Mouse (Mus musculus) testis, adult 2 months (tissue): Measurements from ENCODE around the gene Il31. TPM values are rescaled to one million over a fixed set of nuclear protein-coding genes. Genes with fewer than 3 reads are reported as not detected.

Source experiments
- H3K27ac ChIP-seq: fragments of 200-500 bp; 2 replicates; pipeline ENCODE4 v1.5.1; 2012; ENCODE audit warnings: low read depth, low read length; ENCODE audit not compliant: control insufficient read depth, insufficient read depth
- H3K27me3 ChIP-seq: fragments of 200-500 bp; 2 replicates; pipeline ENCODE4 v1.6.1; 2012; ENCODE audit warnings: mild to moderate bottlenecking, low read length, moderate library complexity; ENCODE audit not compliant: control insufficient read depth, insufficient read depth
- H3K36me3 ChIP-seq: fragments of 200-500 bp; 2 replicates; pipeline ENCODE4 v1.6.1; 2012; ENCODE audit warnings: mild to moderate bottlenecking, low read length; ENCODE audit not compliant: control insufficient read depth, insufficient read depth
- H3K4me1 ChIP-seq: fragments of 200-500 bp; 2 replicates; pipeline ENCODE4 v1.6.1; 2012; ENCODE audit warnings: low read length; ENCODE audit not compliant: control insufficient read depth, insufficient read depth
- H3K4me3 ChIP-seq: fragments of 200-500 bp; 2 replicates; pipeline ENCODE4 v1.5.1; 2012; ENCODE audit warnings: low read depth, mild to moderate bottlenecking, low read length, moderate library complexity, mixed read lengths; ENCODE audit not compliant: control insufficient read depth
- CTCF ChIP-seq: fragments of 200-500 bp; IDR thresholded peaks from 2 replicates; pipeline ENCODE4 v1.5.1; 2012; ENCODE audit warnings: low read depth, mild to moderate bottlenecking, inconsistent platforms, low read length, moderate library complexity; ENCODE audit not compliant: control insufficient read depth, insufficient read depth, insufficient replicate concordance
- POLR2A ChIP-seq: fragments of 200-500 bp; IDR thresholded peaks from 2 replicates; pipeline ENCODE4 v1.6.1; 2012; ENCODE audit warnings: low read depth, mild to moderate bottlenecking, inconsistent platforms, low read length, moderate library complexity; ENCODE audit not compliant: control insufficient read depth
- polyA plus RNA-seq: library from polyadenylated mRNA; depleted of rRNA; stranded (reverse); fragments of >200 nt; gene quantifications from 2 replicates; pipeline ENCODE4 v1.2.3, GENCODE M21; 2012

The Il31 gene
- polyA plus RNA-seq, 1 experiment = 29.8 TPM

DNA sequence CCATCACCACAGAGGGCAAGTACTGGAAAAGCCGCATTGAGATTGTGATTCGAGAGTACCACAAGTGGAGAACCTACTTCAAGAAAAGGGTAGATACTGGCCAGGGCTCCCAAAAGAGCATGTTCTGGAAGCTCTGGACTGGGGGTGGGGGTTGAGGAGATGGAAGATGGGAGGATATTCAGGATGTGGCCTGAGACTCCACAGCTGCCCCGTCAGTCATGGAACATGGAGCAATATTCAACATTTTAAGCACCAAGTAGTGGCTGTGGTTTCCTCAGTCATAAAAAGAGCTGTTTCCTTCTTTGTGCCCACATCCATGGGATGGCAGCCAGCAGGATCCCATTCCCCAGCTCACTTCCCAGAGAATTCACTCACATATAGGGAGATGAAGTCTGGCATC is 47.0 kb downstream of the Il31 start:
- Histone ChIP-seq H3K36me3 (no peaks in the 10 kb centered on the region; the same call in 1 of the 2 replicates), H3K4me3 (no peak overlapping the region), H3K27ac (no peak overlapping the region), H3K27me3 (no peaks in the 10 kb centered on the region), H3K4me1 (no peaks in the 10 kb centered on the region)
- TF ChIP-seq POLR2A (no peak), CTCF (no peak)

DNA sequence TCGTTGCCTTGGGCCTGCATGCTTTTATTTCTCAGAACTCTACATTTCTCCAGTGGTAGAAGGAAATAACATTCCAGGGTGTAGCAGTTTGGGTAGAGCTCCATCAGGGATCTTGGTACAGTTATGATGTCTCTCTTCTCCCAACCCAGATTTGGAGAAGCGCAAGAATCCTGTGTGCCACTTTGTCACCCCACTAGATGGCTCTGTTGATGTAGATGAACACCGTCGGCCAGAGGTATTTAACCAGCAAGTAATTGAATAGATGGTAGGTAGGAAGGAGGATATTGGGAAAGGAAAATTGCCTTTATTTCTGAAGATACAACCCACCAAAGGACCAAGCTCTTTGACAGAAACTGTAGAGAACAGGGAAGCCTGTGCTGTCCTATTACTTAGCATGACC is 48.6 kb downstream of the Il31 start:
- Histone ChIP-seq H3K4me3 (no peak overlapping the region), H3K27me3 (no peaks in the 10 kb centered on the region), H3K4me1 (no peaks in the 10 kb centered on the region), H3K27ac (no peak overlapping the region), H3K36me3 (no peaks in the 10 kb centered on the region; the same call in 1 of the 2 replicates)
- TF ChIP-seq POLR2A (no peak), CTCF (no peak)

DNA sequence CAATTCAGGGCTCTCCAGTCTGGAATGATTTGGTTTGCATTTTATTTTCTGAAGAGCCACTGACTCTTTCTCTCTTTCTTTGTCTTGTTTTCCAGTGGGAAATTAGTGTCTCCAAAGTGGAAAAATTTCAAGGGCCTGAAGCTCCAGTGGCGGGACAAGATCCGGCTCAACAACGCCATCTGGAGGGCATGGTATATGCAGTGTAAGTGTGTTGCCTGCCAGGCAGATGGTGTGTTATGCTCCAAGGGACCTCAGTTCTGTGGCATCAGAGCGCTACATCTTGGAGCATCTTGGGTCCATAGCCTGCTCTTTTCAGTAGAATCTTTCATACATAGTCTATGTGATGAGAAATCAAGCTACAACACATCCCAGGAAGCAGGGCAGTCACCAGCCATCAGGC is 49.3 kb downstream of the Il31 start:
- H3K4me3 ChIP-seq = no peak overlapping the region
- H3K36me3 ChIP-seq = no peaks in the 10 kb centered on the region; the same call in 1 of the 2 replicates
- no peaks in the 10 kb centered on the region for H3K4me1 ChIP-seq
- H3K27me3 ChIP-seq = no peaks in the 10 kb centered on the region
- TF ChIP-seq CTCF (no peak), POLR2A (no peak)
- no peak overlapping the region for H3K27ac ChIP-seq

- TF ChIP-seq POLR2A (no peak), CTCF (no peak)
Observed at GRCm38 (mm10) chr5:123439312-123439711, 50.0 kb downstream of the Il31 start.

DNA sequence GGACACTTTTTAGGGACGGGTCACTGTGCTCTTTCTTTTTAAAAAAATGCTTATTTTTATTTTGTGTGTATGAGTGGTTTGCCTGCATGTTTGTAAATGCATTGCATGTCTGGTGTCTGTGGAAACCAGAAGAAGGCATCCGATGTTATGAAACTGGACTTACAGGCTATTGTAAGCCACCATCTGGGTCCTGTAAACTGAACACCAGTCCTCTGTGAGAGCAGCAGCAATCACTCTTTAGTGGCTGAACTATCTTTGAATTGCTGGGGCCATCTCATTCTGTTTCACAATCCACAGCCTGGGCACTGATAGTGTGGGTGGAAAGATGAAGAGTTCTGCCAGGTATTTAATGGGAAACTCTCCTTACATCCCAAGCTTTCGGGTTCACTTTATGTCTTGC is 50.9 kb downstream of the Il31 start:
- Histone ChIP-seq H3K4me1 (no peaks in the 10 kb centered on the region), H3K36me3 (no peaks in the 10 kb centered on the region; the same call in 1 of the 2 replicates), H3K27ac (no peak overlapping the region), H3K27me3 (no peaks in the 10 kb centered on the region), H3K4me3 (no peak overlapping the region)
- TF ChIP-seq CTCF = no peak
- TF ChIP-seq POLR2A = no peak

More at GRCm38 (mm10) chr5:123439312-123439711, 50.0 kb downstream of the Il31 start:
- H3K27ac ChIP-seq = no peak overlapping the region
- H3K36me3 ChIP-seq = no peaks in the 10 kb centered on the region; the same call in 1 of the 2 replicates
- H3K4me3 ChIP-seq = no peak overlapping the region
- no peaks in the 10 kb centered on the region for H3K27me3 ChIP-seq
- H3K4me1 ChIP-seq = no peaks in the 10 kb centered on the region

DNA sequence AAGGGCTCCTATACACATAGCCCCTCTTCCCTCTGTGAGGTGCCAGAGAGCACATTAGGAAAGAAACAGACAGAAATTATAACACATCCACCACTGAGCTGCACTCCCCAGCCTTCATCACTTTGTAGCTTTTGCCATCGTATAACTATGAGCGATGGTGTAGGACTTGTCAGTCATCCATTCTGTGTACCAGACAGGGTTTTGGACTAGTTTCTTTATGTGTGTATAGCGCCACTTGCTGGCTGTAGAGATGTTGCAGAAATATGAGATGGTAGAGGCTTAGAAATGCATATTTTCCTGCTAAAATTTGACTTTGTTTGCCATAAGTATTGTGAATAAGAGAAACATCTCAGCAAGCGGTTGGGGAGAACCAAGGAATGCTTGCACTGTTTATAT is 52.5 kb downstream of the Il31 start:
- Histone ChIP-seq H3K4me1 (no peaks in the 10 kb centered on the region), H3K27me3 (no peaks in the 10 kb centered on the region), H3K27ac (no peak overlapping the region), H3K4me3 (no peak overlapping the region), H3K36me3 (no peaks in the 10 kb centered on the region)
- TF ChIP-seq CTCF (no peak), POLR2A (no peak)

GRCm38 (mm10) chr5:123436071-123436779 is 53.1 kb downstream of the Il31 start:
- H3K4me1 ChIP-seq = no peaks in the 10 kb centered on the region
- no peak for TF ChIP-seq CTCF
- no peak for TF ChIP-seq POLR2A
- no peaks in the 10 kb centered on the region for H3K27me3 ChIP-seq
- H3K4me3 ChIP-seq = no peak overlapping the region
- no peak overlapping the region for H3K27ac ChIP-seq
- no peaks in the 10 kb centered on the region for H3K36me3 ChIP-seq
